Mouse (Mus musculus): Measurements from ENCODE around the gene Kremen2. TPM values are rescaled to one million over a fixed set of nuclear protein-coding genes. Genes with fewer than 3 reads are reported as not detected.
A peak's percentile ranks its signal among the peaks of the same experiment; 100 is the strongest.

The Kremen2 gene
- polyA plus RNA-seq, 1 experiment, result 0.88 TPM

- Histone ChIP-seq H3K4me3 (no peak overlapping the region), H3K79me2 (ENCODE audit: control insufficient read depth, insufficient read depth) (no peaks in the 10 kb centered on the region), H3K36me3 (ENCODE audit: control insufficient read depth, insufficient read depth) (no peaks in the 10 kb centered on the region), H3K27me3 (ENCODE audit: control insufficient read depth, insufficient read depth, insufficient read length) (no peaks in the 10 kb centered on the region), H3ac (ENCODE audit: control insufficient read depth, insufficient read length) (no peak overlapping the region), H3K4me2 (ENCODE audit: low read depth) (no peak overlapping the region)
- no peak for TF ChIP-seq POLR2A (IDR thresholded peaks at IDR 0.05; ENCODE audit: insufficient read length, low read depth)
- no peak for TF ChIP-seq MYOG (IDR thresholded peaks at IDR 0.05; ENCODE audit: control insufficient read depth in 1 of 3, insufficient read depth in 1 of 3, insufficient read length in 2 of 3, low read depth in 2 of 3)
- no peak for TF ChIP-seq CEBPB (IDR thresholded peaks at IDR 0.05; ENCODE audit: insufficient read depth, poor library complexity, severe bottlenecking)
- no peak for TF ChIP-seq POLR2AphosphoS2 (IDR thresholded peaks at IDR 0.05; ENCODE audit: insufficient read length, low read depth)
These were observed 44.2 kb upstream of the Kremen2 start for GRCm38 (mm10) chr17:23789749-23790268.

DNA sequence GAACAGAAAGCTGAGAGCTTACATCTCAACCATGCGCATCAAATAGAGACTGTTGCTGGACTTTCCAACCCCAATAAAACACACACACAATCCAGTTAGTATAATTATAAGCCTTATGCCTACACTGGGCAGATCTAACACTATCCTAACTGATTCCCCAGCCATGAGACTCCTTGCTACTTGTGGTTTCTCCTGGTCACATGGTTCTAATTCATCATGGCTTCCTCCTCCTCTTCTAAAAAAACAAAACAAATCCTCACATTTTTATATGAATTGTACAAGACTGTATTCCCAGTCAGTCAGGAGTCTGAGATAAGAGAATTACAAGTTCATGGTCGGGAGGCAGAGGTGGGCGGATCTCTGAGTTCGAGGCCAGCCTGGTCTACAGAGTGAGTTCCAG lies 43.3 kb upstream of the Kremen2 start:
- Histone ChIP-seq H3K4me3 (no peak overlapping the region), H3K4me2 (ENCODE audit: low read depth) (no peak overlapping the region)
- TF ChIP-seq POLR2A (IDR thresholded peaks at IDR 0.05; ENCODE audit: insufficient read length, low read depth), result no peak
- peak; percentile 68 for TF ChIP-seq USF1 (IDR thresholded peaks at IDR 0.05; ENCODE audit: low read depth)

DNA sequence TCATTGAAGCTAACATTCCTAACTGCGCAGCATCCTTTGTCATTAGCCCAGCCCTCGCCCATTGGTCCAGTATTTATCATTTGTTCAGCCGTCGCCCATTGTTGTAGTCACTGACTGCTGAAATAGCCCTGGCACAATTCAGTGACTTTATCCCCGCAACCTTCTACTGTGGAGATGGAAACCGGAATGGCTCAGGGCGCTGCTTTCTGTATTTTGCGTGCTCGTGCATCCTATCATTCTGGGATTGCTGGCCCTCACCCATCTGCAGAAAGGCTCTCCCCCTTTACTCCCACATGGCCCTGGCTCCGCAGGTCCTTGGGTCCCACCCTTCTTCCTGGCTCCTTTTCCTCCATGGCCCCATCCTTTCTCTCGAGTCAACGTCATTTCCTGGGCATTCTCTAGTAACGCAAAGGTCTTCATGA lies 40.9 kb upstream of the Kremen2 start:
- Histone ChIP-seq H3K4me3 (peak overlapping the region; percentile 9), H3K27me3 (ENCODE audit: control insufficient read depth, insufficient read depth, insufficient read length) (no peaks in the 10 kb centered on the region), H3K4me2 (ENCODE audit: low read depth) (peak overlapping the region; percentile 56), H3ac (ENCODE audit: control insufficient read depth, insufficient read length) (no peak overlapping the region), H3K79me2 (ENCODE audit: control insufficient read depth, insufficient read depth) (no peaks in the 10 kb centered on the region), H3K36me3 (ENCODE audit: control insufficient read depth, insufficient read depth) (no peaks in the 10 kb centered on the region)
- TF ChIP-seq USF1 (IDR thresholded peaks at IDR 0.05; ENCODE audit: low read depth), result no peak
- TF ChIP-seq E2F4 (IDR thresholded peaks at IDR 0.05; ENCODE audit: insufficient read depth), result no peak
- no peak for TF ChIP-seq SRF (IDR thresholded peaks at IDR 0.05; ENCODE audit: control insufficient read depth, insufficient read length, low read depth)

More for the DNA sequence above, 43.3 kb upstream of the Kremen2 start:
- Histone ChIP-seq H3K36me3 (ENCODE audit: control insufficient read depth, insufficient read depth) (no peaks in the 10 kb centered on the region), H3ac (ENCODE audit: control insufficient read depth, insufficient read length) (no peak overlapping the region), H3K27me3 (ENCODE audit: control insufficient read depth, insufficient read depth, insufficient read length) (no peaks in the 10 kb centered on the region), H3K79me2 (ENCODE audit: control insufficient read depth, insufficient read depth) (no peaks in the 10 kb centered on the region)

DNA sequence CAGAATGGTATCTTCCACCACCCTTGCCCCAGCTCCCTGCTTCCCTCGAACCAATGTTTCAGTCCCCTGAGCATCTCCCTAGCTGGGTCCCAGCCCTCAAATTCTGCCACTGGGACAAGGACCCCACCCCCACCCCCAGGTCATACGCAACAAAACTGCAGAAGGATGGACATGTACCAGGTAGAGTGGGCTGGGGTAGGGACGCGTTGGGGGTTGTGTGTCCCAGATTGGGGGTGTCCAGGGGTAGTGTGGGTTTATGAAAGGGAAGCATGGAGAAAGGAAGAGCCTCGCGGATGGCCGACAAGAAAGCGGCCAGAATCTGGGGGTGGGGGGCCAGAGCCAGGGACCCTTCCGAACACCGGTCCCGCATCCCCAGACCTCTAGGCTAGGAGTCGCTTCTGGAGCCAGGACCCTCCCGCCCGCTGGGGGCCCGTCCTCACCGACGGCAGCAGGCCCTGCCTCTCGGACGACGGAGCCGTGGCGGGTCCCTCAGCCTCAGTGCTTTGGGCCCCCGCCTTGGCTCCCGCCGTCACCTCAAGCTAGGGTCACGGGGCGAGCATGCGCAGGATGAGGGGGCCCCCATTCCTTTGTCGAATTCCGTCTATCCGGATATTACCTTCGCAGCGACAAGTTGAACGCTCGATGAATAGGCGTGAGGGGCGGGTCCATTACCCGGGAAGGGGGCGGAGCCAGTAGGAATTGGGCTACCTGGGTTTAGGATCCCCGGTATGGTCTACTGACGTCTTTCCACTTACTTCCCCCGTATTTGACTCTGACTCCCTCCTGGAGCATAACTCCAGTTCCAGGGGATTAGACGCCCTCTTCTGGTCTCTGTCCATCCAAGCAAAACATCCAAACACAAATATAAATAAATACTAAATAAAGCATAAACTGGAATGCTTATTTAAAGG lies 40.2 kb upstream of the Kremen2 start, which contains the start of gene Flywch2:
Flywch2 (minus strand) TSS at position 521 of the 911 bp plus-strand sequence.
- H3ac ChIP-seq (ENCODE audit: control insufficient read depth, insufficient read length), result no peak within 1 kb of the TSS
- H3K27me3 ChIP-seq (ENCODE audit: control insufficient read depth, insufficient read depth, insufficient read length), result no peaks in the 10 kb centered on the region
- TF ChIP-seq MAX (IDR thresholded peaks at IDR 0.05; ENCODE audit: low read depth), result no peak
- TF ChIP-seq TCF3 (IDR thresholded peaks at IDR 0.05; ENCODE audit: insufficient read length, low read depth), result no peak
- no peak for TF ChIP-seq POLR2A (IDR thresholded peaks at IDR 0.05; ENCODE audit: insufficient read length, low read depth)
- no peak for TF ChIP-seq MYOG (IDR thresholded peaks at IDR 0.05; ENCODE audit: control insufficient read depth in 1 of 3, insufficient read depth in 1 of 3, insufficient read length in 2 of 3, low read depth in 2 of 3)
- no peak for TF ChIP-seq SRF (IDR thresholded peaks at IDR 0.05; ENCODE audit: control insufficient read depth, insufficient read length, low read depth)
- no peak for TF ChIP-seq TCF12 (IDR thresholded peaks at IDR 0.05; ENCODE audit: insufficient read depth, poor library complexity, severe bottlenecking)
- TF ChIP-seq MYOD1 (IDR thresholded peaks at IDR 0.05; ENCODE audit: control insufficient read depth in 1 of 3, insufficient read length in 2 of 3, low read depth in 2 of 3), result no peak
- TF ChIP-seq POLR2AphosphoS2 (IDR thresholded peaks at IDR 0.05; ENCODE audit: insufficient read length, low read depth), result no peak
- TF ChIP-seq E2F4 (IDR thresholded peaks at IDR 0.05; ENCODE audit: insufficient read depth), result no peak
- TF ChIP-seq CEBPB (IDR thresholded peaks at IDR 0.05; ENCODE audit: insufficient read depth, poor library complexity, severe bottlenecking), result no peak
- TF ChIP-seq USF1 (IDR thresholded peaks at IDR 0.05; ENCODE audit: low read depth), result no peak
- TF ChIP-seq REST (IDR thresholded peaks at IDR 0.05; ENCODE audit: insufficient read depth, insufficient read length), result no peak

GRCm38 (mm10) chr17:23783352-23783751 lies 37.7 kb upstream of the Kremen2 start:
- no peaks in the 10 kb centered on the region for H3K27me3 ChIP-seq (ENCODE audit: control insufficient read depth, insufficient read depth, insufficient read length)
- H3K36me3 ChIP-seq (ENCODE audit: control insufficient read depth, insufficient read depth), result no peaks in the 10 kb centered on the region
- H3ac ChIP-seq (ENCODE audit: control insufficient read depth, insufficient read length), result no peak overlapping the region
- TF ChIP-seq TCF12 (IDR thresholded peaks at IDR 0.05; ENCODE audit: insufficient read depth, poor library complexity, severe bottlenecking) (no peak), MYOD1 (IDR thresholded peaks at IDR 0.05; ENCODE audit: control insufficient read depth in 1 of 3, insufficient read length in 2 of 3, low read depth in 2 of 3) (no peak), REST (IDR thresholded peaks at IDR 0.05; ENCODE audit: insufficient read depth, insufficient read length) (no peak), POLR2AphosphoS2 (IDR thresholded peaks at IDR 0.05; ENCODE audit: insufficient read length, low read depth) (no peak), MYOG (IDR thresholded peaks at IDR 0.05; ENCODE audit: control insufficient read depth in 1 of 3, insufficient read depth in 1 of 3, insufficient read length in 2 of 3, low read depth in 2 of 3) (no peak), SRF (IDR thresholded peaks at IDR 0.05; ENCODE audit: control insufficient read depth, insufficient read length, low read depth) (no peak), TCF3 (IDR thresholded peaks at IDR 0.05; ENCODE audit: insufficient read length, low read depth) (no peak), USF1 (IDR thresholded peaks at IDR 0.05; ENCODE audit: low read depth) (no peak), POLR2A (IDR thresholded peaks at IDR 0.05; ENCODE audit: insufficient read length, low read depth) (no peak), E2F4 (IDR thresholded peaks at IDR 0.05; ENCODE audit: insufficient read depth) (no peak)
- H3K4me3 ChIP-seq, result no peak overlapping the region
- no peak overlapping the region for H3K4me2 ChIP-seq (ENCODE audit: low read depth)
- no peaks in the 10 kb centered on the region for H3K79me2 ChIP-seq (ENCODE audit: control insufficient read depth, insufficient read depth)

More for the DNA sequence above, 40.2 kb upstream of the Kremen2 start, which contains the start of gene Flywch2:
- Histone ChIP-seq H3K79me2 (ENCODE audit: control insufficient read depth, insufficient read depth) (no peaks in the 10 kb centered on the region), H3K36me3 (ENCODE audit: control insufficient read depth, insufficient read depth) (no peaks in the 10 kb centered on the region), H3K4me3 (peak within 1 kb of the TSS; percentile 9), H3K4me2 (ENCODE audit: low read depth) (peak within 1 kb of the TSS; percentile 56)
